Mouse (Mus musculus) heart, postnatal 4 days (tissue): ENCODE results near the gene Hormad1. TPM values are rescaled to one million over a fixed set of nuclear protein-coding genes. Genes with fewer than 3 reads are reported as not detected.
A peak's percentile ranks its signal among the peaks of the same experiment; 100 is the strongest.
"Not testable (repeated sequence)": the region's sequence is repeated elsewhere in the genome, so short reads cannot be mapped to it uniquely, and the experiment has no call there.

Experiments
- DNase-seq: peaks from one replicate; pipeline ENCODE4 v3.0.0; 2021
- total RNA-seq, 2 experiments: library from RNA; stranded (reverse); gene quantifications; 2 replicates each; pipeline ENCODE4 v1.2.3; 2021

Gene Hormad1
- total RNA-seq, 2 experiments from 2014 or later = not detected

- no peak for DNase-seq
Measured at GRCm38 (mm10) chr3:95569585-95569984, 10.1 kb downstream of the Hormad1 start.

- no peak for DNase-seq
Measured at GRCm38 (mm10) chr3:95587754-95588603, 28.5 kb downstream of the Hormad1 start.

GRCm38 (mm10) chr3:95588604-95589086 lies 29.2 kb downstream of the Hormad1 start, which contains the start of gene Golph3l:
Gene Golph3l, plus strand, starts transcription at chr3:95588934.
- DNase-seq = peak; percentile 95

- DNase-seq = no peak
Measured at GRCm38 (mm10) chr3:95598734-95599133, 39.3 kb downstream of the Hormad1 start.

GRCm38 (mm10) chr3:95601287-95601686 lies 41.8 kb downstream of the Hormad1 start:
- DNase-seq = no peak

- DNase-seq = peak; percentile 38
Measured at GRCm38 (mm10) chr3:95606096-95606495, 46.6 kb downstream of the Hormad1 start.

- no peak for DNase-seq
Measured at GRCm38 (mm10) chr3:95609195-95609594, 49.7 kb downstream of the Hormad1 start.

GRCm38 (mm10) chr3:95613996-95614395 lies 54.5 kb downstream of the Hormad1 start:
- DNase-seq = no peak

- no peak for DNase-seq
Measured at GRCm38 (mm10) chr3:95618511-95618910, 59.0 kb downstream of the Hormad1 start.

- no peak for DNase-seq
Measured at GRCm38 (mm10) chr3:95621241-95621640, 61.8 kb downstream of the Hormad1 start.

- not testable (repeated sequence) for DNase-seq
Measured at GRCm38 (mm10) chr3:95622421-95622820, 62.9 kb downstream of the Hormad1 start.

- no peak for DNase-seq
Measured at GRCm38 (mm10) chr3:95623551-95623950, 64.1 kb downstream of the Hormad1 start.

GRCm38 (mm10) chr3:95623991-95624515 lies 64.6 kb downstream of the Hormad1 start:
- DNase-seq = not testable (repeated sequence)

GRCm38 (mm10) chr3:95624628-95625503 lies 65.4 kb downstream of the Hormad1 start, which contains the start of gene Ensa:
Gene Ensa, plus strand, starts transcription at chr3:95624993.
- DNase-seq = peak; percentile 97

GRCm38 (mm10) chr3:95627763-95628162 lies 68.3 kb downstream of the Hormad1 start:
- DNase-seq = no peak

- DNase-seq = no peak
Measured at GRCm38 (mm10) chr3:95629755-95630154, 70.3 kb downstream of the Hormad1 start.

- DNase-seq = no peak
Measured at GRCm38 (mm10) chr3:95630856-95631255, 71.4 kb downstream of the Hormad1 start.

GRCm38 (mm10) chr3:95631304-95631703 lies 71.8 kb downstream of the Hormad1 start:
- DNase-seq = no peak

- DNase-seq = no peak
Measured at GRCm38 (mm10) chr3:95632648-95633588, 73.4 kb downstream of the Hormad1 start.

GRCm38 (mm10) chr3:95635636-95636035 lies 76.2 kb downstream of the Hormad1 start:
- no peak for DNase-seq

GRCm38 (mm10) chr3:95636072-95636471 lies 76.6 kb downstream of the Hormad1 start:
- no peak for DNase-seq
